Mouse (Mus musculus) CD4-positive naive resting alpha-beta T cell, adult 76 days (primary cell): ENCODE results near the gene Cerk. TPM values are rescaled to one million over a fixed set of nuclear protein-coding genes. Genes with fewer than 3 reads are reported as not detected.

Source experiments
- total RNA-seq: library from RNA; stranded (reverse); gene quantifications from one replicate; pipeline ENCODE4 v1.2.4, GENCODE M21; 2023

The Cerk gene
- total RNA-seq = 23.3 TPM

DNA sequence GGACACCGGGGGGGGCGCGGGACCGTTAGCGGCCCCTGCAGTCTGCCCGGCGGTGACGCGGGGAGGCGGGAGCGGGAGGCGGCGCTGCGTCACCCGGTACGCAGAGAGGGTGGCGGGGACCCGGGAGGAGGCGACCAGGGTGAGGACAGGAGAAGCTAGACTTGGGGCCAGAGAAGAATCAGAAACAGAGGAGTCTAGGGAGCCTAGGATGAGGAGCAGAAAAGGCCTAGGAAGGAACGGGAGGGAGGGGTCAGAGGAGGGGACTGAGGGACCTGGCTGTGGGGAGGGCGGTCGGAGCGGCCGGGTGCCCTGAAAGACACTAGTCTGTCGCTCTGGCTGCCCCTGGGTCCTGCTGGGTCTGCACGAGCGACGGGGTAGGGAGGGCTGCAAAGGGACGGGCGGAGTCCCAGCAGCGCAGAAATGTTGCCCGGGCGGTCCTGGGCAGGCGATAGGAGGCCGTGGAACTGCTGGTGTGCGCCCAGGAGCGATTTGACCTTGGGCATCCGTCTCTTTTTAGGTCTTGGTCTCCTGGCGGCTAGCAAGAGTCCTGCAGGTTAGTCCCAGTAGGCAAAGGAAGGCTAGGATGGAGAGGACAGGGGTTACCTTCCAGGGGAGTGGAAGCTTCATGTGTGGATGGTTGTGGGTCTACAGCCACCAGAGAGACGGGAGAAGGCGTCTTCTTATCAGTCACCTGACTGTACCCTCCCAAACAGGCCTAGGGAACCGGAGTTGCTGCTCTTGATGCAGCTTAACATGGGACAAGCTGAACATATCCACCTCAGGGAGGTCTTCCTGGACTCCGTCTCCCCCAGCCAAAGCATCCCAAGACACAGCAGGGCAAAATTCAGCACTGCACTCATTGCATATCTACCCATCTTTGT lies at the start of gene Cerk:
Cerk (minus strand) TSS at position 453 of the 881 bp plus-strand sequence.

DNA sequence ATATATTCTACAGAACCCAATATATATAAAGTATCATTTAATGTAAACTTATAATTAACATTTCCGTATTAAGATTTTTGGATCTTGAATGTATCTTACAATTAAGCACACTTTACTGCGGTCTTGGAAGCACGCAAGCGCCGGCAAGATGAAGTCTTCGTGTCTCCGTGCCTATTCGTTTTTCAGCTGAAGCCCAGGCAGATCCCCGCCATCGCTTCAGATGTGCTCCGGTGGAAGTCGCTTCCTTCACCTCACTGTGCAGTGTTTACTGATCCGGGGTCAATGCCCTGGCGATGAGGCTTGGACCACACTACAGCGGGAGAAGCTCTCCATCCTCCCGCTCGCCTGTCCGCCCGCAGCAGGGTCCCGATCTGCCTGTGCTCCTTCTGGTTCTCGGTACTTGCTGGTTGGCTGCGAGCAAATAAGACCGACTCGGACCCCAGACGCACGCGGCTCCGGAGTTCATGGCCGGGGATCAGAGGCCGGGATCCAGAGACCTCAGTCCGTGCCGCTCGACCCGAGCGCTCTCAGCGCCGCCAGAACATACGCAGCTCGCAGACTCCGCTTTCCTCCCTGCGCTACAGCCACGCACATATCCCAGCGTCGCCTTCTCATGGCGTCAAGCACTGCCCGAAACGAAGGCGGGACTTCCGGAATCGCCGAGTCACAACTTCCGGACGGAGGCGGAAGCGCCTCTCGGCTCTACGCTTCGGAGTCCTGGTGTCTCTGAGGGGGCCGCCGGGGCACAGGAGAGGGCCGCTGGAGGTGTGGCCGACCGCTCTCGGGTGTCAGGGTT lies 28.0 kb upstream of the Cerk start, which contains the start of gene Tbc1d22a:
Tbc1d22a (plus strand) TSS at position 707 of the 796 bp plus-strand sequence.

Other genes starting within 250 kb of the Cerk start
- gene Celsr1, start 152.4 kb downstream of the Cerk start, total RNA-seq = 28.4 TPM
- gene Gramd4, start 128.4 kb downstream of the Cerk start, total RNA-seq = 117 TPM
- gene Tbc1d22a, start 28.3 kb upstream of the Cerk start, total RNA-seq = 31.8 TPM